In the genomic region with DNA sequence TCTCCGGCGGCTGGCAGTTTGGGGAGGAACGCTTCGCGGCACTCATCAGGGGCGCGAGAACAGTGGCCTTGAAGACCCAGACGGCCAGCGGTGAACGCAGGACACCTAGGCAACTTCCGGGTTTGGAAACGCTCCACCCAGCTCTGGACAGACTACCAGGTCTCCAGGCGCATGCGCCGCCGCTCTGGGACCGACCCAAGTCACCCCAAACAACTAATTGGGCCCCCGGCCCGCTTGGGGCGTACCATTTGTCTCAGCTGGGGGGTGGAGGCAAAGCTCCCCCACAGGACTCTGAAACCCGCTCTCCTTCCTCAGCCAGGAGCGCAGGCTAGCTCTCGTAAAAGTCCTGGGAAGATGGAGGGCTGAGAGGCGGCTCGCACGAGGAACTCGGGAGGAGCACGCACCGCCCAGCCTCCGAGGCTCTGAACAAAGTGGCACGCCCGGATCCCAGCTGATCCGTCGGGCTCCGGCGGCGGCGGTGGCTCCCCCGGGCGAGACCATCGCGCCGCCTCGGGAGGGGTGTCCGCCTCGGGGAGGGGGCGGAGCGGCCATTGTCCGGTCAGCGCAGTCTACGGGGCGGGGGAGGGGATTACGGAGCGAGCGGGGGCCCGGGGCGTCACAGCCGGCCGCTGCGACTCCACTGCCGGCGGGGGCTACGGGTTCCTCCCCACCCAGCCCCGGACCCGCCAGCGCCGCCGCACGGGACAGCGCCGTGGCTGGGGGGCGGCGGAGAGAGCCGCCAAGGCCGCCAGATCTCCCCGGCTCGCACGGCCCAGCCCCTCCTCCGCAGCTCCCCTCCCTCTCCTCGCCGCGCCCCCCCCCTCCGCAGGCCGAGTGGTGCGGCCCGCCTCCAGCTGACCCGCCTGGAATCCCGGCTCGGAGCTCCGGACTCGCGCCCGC, we compare ENCODE assay signal across 8 mouse cellular contexts. TPM values are rescaled to one million over a fixed set of nuclear protein-coding genes. Genes with fewer than 3 reads are reported as not detected.
DNase-seq lines count a peak whose midpoint lies in the region; ATAC-seq lines count a peak whose summit lies in the region.

A gene (plus strand): TSS at position 531 of the 900 bp plus-strand sequence.

- peak within 1 kb of the TSS; percentile 74 for H3K4me2 ChIP-seq in hindbrain, embryonic 12.5 days (replicated peaks)

- peak; percentile 92 for ATAC-seq in hindbrain, embryonic 12.5 days (ENCODE audit: low FRiP score)

- no peaks in the 10 kb centered on the region for H3K36me3 ChIP-seq in hindbrain, embryonic 12.5 days

- H3K9ac ChIP-seq in hindbrain, embryonic 12.5 days: peak within 1 kb of the TSS; percentile 97

- H3K4me1 ChIP-seq in hindbrain, embryonic 12.5 days: peaks cover 36% of the 10 kb centered on the region

- H3K27me3 ChIP-seq in hindbrain, embryonic 12.5 days: no peaks in the 10 kb centered on the region

- WGBS in hindbrain, embryonic 12.5 days: under 1% methylated on average over 55 of the region's 93 CpGs

- DNase-seq in NIH3T3 (ENCODE audit: low read depth): peak; percentile 98
- DNase-seq in cerebellum, postnatal 10 days: peak; percentile 97 to 98
- peak; percentile 81 to 91 for DNase-seq in frontal cortex, postnatal 10 days (ENCODE audit: low spot score in 2 of 2)
- DNase-seq in layer of hippocampus, postnatal 14 days (ENCODE audit: low spot score in 2 of 2): peak; percentile 95 to 96
- DNase-seq in lung, postnatal 14 days: peak; percentile 95
- DNase-seq in retina, adult 2 months (ENCODE audit: low read depth, low spot score): peak; percentile 90
- peak; percentile 87 to 88 for DNase-seq in thymus, postnatal 36 days

- H3K27ac ChIP-seq in hindbrain, embryonic 12.5 days: peak within 1 kb of the TSS; percentile 100

- H3K9me3 ChIP-seq in hindbrain, embryonic 12.5 days (replicated peaks): no peaks in the 10 kb centered on the region

- H3K4me3 ChIP-seq in hindbrain, embryonic 12.5 days: peak within 1 kb of the TSS; percentile 77

RNA-seq across cellular contexts. Expression of the gene that starts here (rescaled TPM):
- 85.6 and 95.1 TPM in 2 replicates for polyA plus RNA-seq in hindbrain, embryonic 12.5 days (2016; fragmentation: Nextera tagmentation; extraction: Ambion mirVana)
- 100 to 1,000 TPM; 117 to 122 TPM for total RNA-seq in layer of hippocampus, postnatal 14 days (2021)

Comparison
In these comparisons a context has a peak if more than half of its experiments do, and no peak if none do; other contexts are left out.
1. Peak in every context shown above with its lines: DNase-seq, ATAC-seq, H3K4me3 ChIP-seq and H3K27ac ChIP-seq.